11 mouse cellular contexts compared by ENCODE assay signal in genomic region chr7:144569428-144569827, GRCm38 (mm10). TPM values are rescaled to one million over a fixed set of nuclear protein-coding genes. Genes with fewer than 3 reads are reported as not detected.
DNase-seq lines count a peak whose midpoint lies in the region; ATAC-seq and TF ChIP-seq lines count a peak whose summit lies in the region.
"Had no signal": no experiment of that assay in that cellular context is flagged by ENCODE, and none has a peak within 500 bp of the region (broad histone marks: within the 10 kb centered on the region; RNA-seq: fewer than 3 reads in every experiment).

No protein-coding gene starts in this region.

- no peaks in the 10 kb centered on the region for H3K9me3 ChIP-seq in forebrain, embryonic 11.5 days (ENCODE audit: control insufficient read depth, low read length)
- H3K9me3 ChIP-seq: liver, embryonic 12.5 days had no signal

- H3K9ac ChIP-seq in forebrain, embryonic 11.5 days (ENCODE audit: low read length) = no peak overlapping the region
- H3K9ac ChIP-seq: liver, embryonic 12.5 days had no signal

- H3K36me3 ChIP-seq in forebrain, embryonic 11.5 days (ENCODE audit: control insufficient read depth, insufficient read depth, low read length) = no peaks in the 10 kb centered on the region
- H3K36me3 ChIP-seq: liver, embryonic 12.5 days had no signal

- ATAC-seq in cerebellum, adult (ENCODE audit: insufficient number of reproducible peaks, low FRiP score, low TSS enrichment) = no peak
- no peak for ATAC-seq in forebrain, embryonic 11.5 days (replicated peaks; ENCODE audit: low FRiP score)
- ATAC-seq: hindbrain, embryonic 16.5 days; liver, embryonic 12.5 days had no signal

- no peak overlapping the region for H3K4me2 ChIP-seq in forebrain, embryonic 11.5 days (ENCODE audit: low read depth, low read length, severe bottlenecking)
- H3K4me2 ChIP-seq: liver, embryonic 12.5 days had no signal

- no peak overlapping the region for H3K4me3 ChIP-seq in gastrocnemius, adult 2 months
- H3K4me3 ChIP-seq in forebrain, embryonic 11.5 days (ENCODE audit: low read depth, low read length) = no peak overlapping the region
- H3K4me3 ChIP-seq: liver, embryonic 12.5 days had no signal

- DNase-seq in ovary, postnatal 14 days (ENCODE audit: low spot score) = peak; percentile 31
- DNase-seq in ovary, postnatal 10 days (ENCODE audit: low spot score) = no peak
- DNase-seq in gastrocnemius, adult 2 months = peak; percentile 69
- peak; percentile 86 to 90 for DNase-seq in heart, postnatal 10 days
- DNase-seq in lung, postnatal 36 days = peak; percentile 65
- no peak for DNase-seq in cerebellum, adult 9-10 months
- no peak for DNase-seq in forebrain, embryonic 11.5 days (ENCODE audit: low spot score)
- DNase-seq: embryo, embryonic 11 days had no signal

- no peak for TF ChIP-seq CTCF in gastrocnemius, adult 2 months (IDR thresholded peaks at IDR 0.05)

- intact Hi-C loops in gastrocnemius, adult 2 months (cut with DNase I) = no loop called here
- intact Hi-C loops in heart, postnatal 10 days (cut with DNase I) = no loop called here

- no peaks in the 10 kb centered on the region for H3K27me3 ChIP-seq in forebrain, embryonic 11.5 days (ENCODE audit: control insufficient read depth, insufficient read depth, low read length)

- 87% methylated on average over 7 of the region's 7 CpGs for WGBS in forebrain, embryonic 11.5 days

- no peaks in the 10 kb centered on the region for H3K4me1 ChIP-seq in forebrain, embryonic 11.5 days (replicated peaks; ENCODE audit: control insufficient read depth, insufficient read depth, low read length)
- H3K4me1 ChIP-seq: liver, embryonic 12.5 days had no signal

- H3K27ac ChIP-seq in gastrocnemius, adult 2 months = peak overlapping the region; percentile 38
- no peak overlapping the region for H3K27ac ChIP-seq in forebrain, embryonic 11.5 days (ENCODE audit: low read depth, low read length)
- H3K27ac ChIP-seq: liver, embryonic 12.5 days had no signal

RNA-seq across cellular contexts. Expression of gene Fadd, which starts 12.8 kb away (rescaled TPM):
- total RNA-seq in gastrocnemius, adult 2 months (2021) = 1 to 10 TPM; 1.6 to 2.6 TPM
- total RNA-seq in heart, postnatal 10 days (2021) = 10 to 100 TPM; 10.6 to 13.1 TPM
- 10.3 and 10.6 TPM in 2 replicates for polyA plus RNA-seq in forebrain, embryonic 11.5 days (2014; fragmentation: Nextera tagmentation; extraction: Ambion mirVana)

RNA-seq across cellular contexts. Expression of gene Ppfia1, which starts 15.9 kb away (rescaled TPM):
- total RNA-seq in gastrocnemius, adult 2 months (2021) = 10 to 100 TPM; 28.3 to 33.4 TPM
- total RNA-seq in heart, postnatal 10 days (2021) = 10 to 100 TPM; 69.9 to 81.5 TPM
- polyA plus RNA-seq in forebrain, embryonic 11.5 days (2014; fragmentation: Nextera tagmentation; extraction: Ambion mirVana) = 53.0 and 58.3 TPM in 2 replicates

Comparison
In these comparisons a context has a peak if more than half of its experiments do, and no peak if none do; other contexts are left out.
1. DNase-seq: peak in ovary, postnatal 14 days (single experiment), gastrocnemius, adult 2 months (single experiment), heart, postnatal 10 days (2 of 2) and lung, postnatal 36 days (single experiment); none in ovary, postnatal 10 days (single experiment), cerebellum, adult 9-10 months (single experiment) and forebrain, embryonic 11.5 days (single experiment).